In genomic region chr5:46139024-46139423, GRCm38 (mm10) we compare ENCODE assay signal across 15 mouse cellular contexts.
"Had no signal": no experiment of that assay in that cellular context is flagged by ENCODE, and none has a peak within 500 bp of the region (broad histone marks: within the 10 kb centered on the region; RNA-seq: fewer than 3 reads in every experiment).

No protein-coding gene starts in this region.

- ATAC-seq: liver, postnatal 0 days; midbrain, embryonic 16.5 days had no signal

- H3K9me3 ChIP-seq: liver, embryonic 13.5 days; liver, embryonic 15.5 days; midbrain, embryonic 10.5 days; midbrain, embryonic 12.5 days had no signal

- H3K4me3 ChIP-seq: liver, embryonic 13.5 days; liver, embryonic 15.5 days; midbrain, embryonic 10.5 days; midbrain, embryonic 12.5 days; neural tube, embryonic 12.5 days had no signal

- DNase-seq: liver, embryonic 13.5 days; liver, postnatal 0 days; lung, embryonic 14.5 days; lung, postnatal 10 days; lung, postnatal 4 days; midbrain, embryonic 14.5 days; right cerebral cortex, postnatal 14 days; thymus, adult 18-20 months; thymus, postnatal 14 days; thymus, postnatal 36 days had no signal

- H3K4me2 ChIP-seq: liver, embryonic 13.5 days; liver, embryonic 15.5 days; lung, embryonic 14.5 days; midbrain, embryonic 12.5 days; neural tube, embryonic 12.5 days had no signal

- H3K4me1 ChIP-seq: liver, embryonic 13.5 days; liver, embryonic 15.5 days had no signal

- H3K9ac ChIP-seq: liver, embryonic 13.5 days; liver, embryonic 15.5 days; liver, postnatal 0 days; lung, embryonic 14.5 days; midbrain, embryonic 12.5 days; neural tube, embryonic 12.5 days had no signal

- H3K27me3 ChIP-seq: liver, embryonic 13.5 days; liver, embryonic 15.5 days; midbrain, embryonic 12.5 days; neural tube, embryonic 12.5 days had no signal

- H3K27ac ChIP-seq: liver, embryonic 13.5 days; liver, embryonic 15.5 days; midbrain, embryonic 10.5 days; midbrain, embryonic 12.5 days; neural tube, embryonic 12.5 days had no signal

- H3K36me3 ChIP-seq: liver, embryonic 13.5 days; liver, embryonic 15.5 days; midbrain, embryonic 10.5 days; midbrain, embryonic 12.5 days; neural tube, embryonic 12.5 days had no signal
